ENCODE assay signal across 10 mouse cellular contexts in genomic region chr17:63008277-63008676, GRCm38 (mm10).
A peak's percentile ranks its signal among the peaks of the same experiment; 100 is the strongest.
DNase-seq lines count a peak whose midpoint lies in the region; ATAC-seq and TF ChIP-seq lines count a peak whose summit lies in the region.
"Had no signal": no experiment of that assay in that cellular context is flagged by ENCODE, and none has a peak within 500 bp of the region (broad histone marks: within the 10 kb centered on the region; RNA-seq: fewer than 3 reads in every experiment).

No protein-coding gene starts in this region.

- peak; percentile 10 for DNase-seq in ovary, postnatal 14 days (ENCODE audit: low spot score)
- no peak for DNase-seq in ovary, postnatal 36 days (ENCODE audit: low spot score)
- peak; percentile 74 for DNase-seq in hindbrain, embryonic 11.5 days (ENCODE audit: low spot score)
- DNase-seq in stomach, postnatal 0 days (ENCODE audit: low spot score) = no peak
- DNase-seq in cerebellum, postnatal 25 days = no peak
- DNase-seq in kidney, adult 2 months = no peak

- no peak overlapping the region for H3K4me3 ChIP-seq in hindbrain, embryonic 11.5 days (ENCODE audit: low read depth, low read length)
- no peak overlapping the region for H3K4me3 ChIP-seq in midbrain, embryonic 15.5 days
- no peak overlapping the region for H3K4me3 ChIP-seq in stomach, postnatal 0 days (ENCODE audit: low read depth, low read length)
- H3K4me3 ChIP-seq in kidney, adult 2 months (ENCODE audit: insufficient read depth, low read depth, low read length) = no peak overlapping the region
- H3K4me3 ChIP-seq: limb, embryonic 15.5 days; myocyte had no signal

- no peak for TF ChIP-seq EP300 in stomach, postnatal 0 days (optimal IDR thresholded peaks at IDR 0.05)

- no peaks in the 10 kb centered on the region for H3K9me3 ChIP-seq in hindbrain, embryonic 11.5 days (ENCODE audit: control insufficient read depth, low read length)
- H3K9me3 ChIP-seq in midbrain, embryonic 15.5 days = no peaks in the 10 kb centered on the region
- no peaks in the 10 kb centered on the region for H3K9me3 ChIP-seq in stomach, postnatal 0 days (ENCODE audit: control insufficient read depth, low read length)
- H3K9me3 ChIP-seq: limb, embryonic 15.5 days had no signal

- H3K4me2 ChIP-seq in hindbrain, embryonic 11.5 days (replicated peaks; ENCODE audit: low read depth, low read length) = no peak overlapping the region
- H3K4me2 ChIP-seq in midbrain, embryonic 15.5 days = no peak overlapping the region
- H3K4me2 ChIP-seq in stomach, postnatal 0 days (replicated peaks; ENCODE audit: low read depth) = no peak overlapping the region
- H3K4me2 ChIP-seq: limb, embryonic 15.5 days had no signal

- no peak for TF ChIP-seq CTCF in stomach, postnatal 0 days (IDR thresholded peaks at IDR 0.05; ENCODE audit: low read depth)
- TF ChIP-seq CTCF in kidney, adult 2 months (conservative IDR thresholded peaks at IDR 0.05; ENCODE audit: insufficient read depth, insufficient read length, low read depth, low read length) = no peak

- no peak for TF ChIP-seq POLR2A in kidney, adult 2 months (IDR thresholded peaks at IDR 0.05; ENCODE audit: low read depth, low read length)

- H3K36me3 ChIP-seq in hindbrain, embryonic 11.5 days (ENCODE audit: control insufficient read depth, insufficient read depth, low read length) = no peaks in the 10 kb centered on the region
- H3K36me3 ChIP-seq in midbrain, embryonic 15.5 days (replicated peaks) = no peaks in the 10 kb centered on the region
- no peaks in the 10 kb centered on the region for H3K36me3 ChIP-seq in stomach, postnatal 0 days (ENCODE audit: control insufficient read depth, insufficient read depth, low read length)
- H3K36me3 ChIP-seq in kidney, adult 2 months (ENCODE audit: control insufficient read depth, insufficient read depth, low read length) = no peaks in the 10 kb centered on the region
- H3K36me3 ChIP-seq: limb, embryonic 15.5 days had no signal

- ATAC-seq in hindbrain, embryonic 11.5 days (ENCODE audit: low FRiP score) = peak; percentile 91
- ATAC-seq in midbrain, embryonic 15.5 days (replicated peaks) = 0 out of 2 replicates have a peak, but pooled peaks have one; percentile 37
- peak; percentile 51; the same call in 1 of the 2 replicates for ATAC-seq in stomach, postnatal 0 days (ENCODE audit: low FRiP score, low TSS enrichment)
- no peak for ATAC-seq in granulocyte monocyte progenitor cell, adult 5-6 weeks (replicated peaks; ENCODE audit: poor library complexity, severe bottlenecking)

- peak overlapping the region; percentile 67 for H3K27ac ChIP-seq in hindbrain, embryonic 11.5 days (ENCODE audit: low read depth, low read length)
- H3K27ac ChIP-seq in midbrain, embryonic 15.5 days = no peak overlapping the region
- H3K27ac ChIP-seq in stomach, postnatal 0 days (replicated peaks) = no peak overlapping the region
- H3K27ac ChIP-seq in kidney, adult 2 months (ENCODE audit: insufficient read depth, low read depth, low read length) = no peak overlapping the region
- H3K27ac ChIP-seq: limb, embryonic 15.5 days had no signal

- no peaks in the 10 kb centered on the region for H3K27me3 ChIP-seq in hindbrain, embryonic 11.5 days (ENCODE audit: control insufficient read depth, insufficient read depth, low read length)
- no peaks in the 10 kb centered on the region for H3K27me3 ChIP-seq in midbrain, embryonic 15.5 days (replicated peaks)
- H3K27me3 ChIP-seq in stomach, postnatal 0 days (ENCODE audit: control insufficient read depth, insufficient read depth, low read length) = no peaks in the 10 kb centered on the region
- no peaks in the 10 kb centered on the region for H3K27me3 ChIP-seq in kidney, adult 2 months (replicated peaks; ENCODE audit: control insufficient read depth, insufficient read depth, low read length)
- H3K27me3 ChIP-seq: limb, embryonic 15.5 days had no signal

- H3K9ac ChIP-seq in hindbrain, embryonic 11.5 days (ENCODE audit: low read depth, low read length) = no peak overlapping the region
- H3K9ac ChIP-seq in midbrain, embryonic 15.5 days = no peak overlapping the region
- no peak overlapping the region for H3K9ac ChIP-seq in stomach, postnatal 0 days (ENCODE audit: low read length)
- H3K9ac ChIP-seq: limb, embryonic 15.5 days had no signal

- H3K4me1 ChIP-seq in hindbrain, embryonic 11.5 days (replicated peaks; ENCODE audit: control insufficient read depth, insufficient read depth, low read length) = 0 out of 2 replicates have a peak, but pooled peaks cover 2% of the 10 kb centered on the region
- H3K4me1 ChIP-seq in midbrain, embryonic 15.5 days = peaks cover 4% of the 10 kb centered on the region; the same call in 1 of the 2 replicates
- no peaks in the 10 kb centered on the region for H3K4me1 ChIP-seq in stomach, postnatal 0 days (replicated peaks; ENCODE audit: control insufficient read depth, insufficient read depth)
- H3K4me1 ChIP-seq in kidney, adult 2 months (ENCODE audit: control insufficient read depth, insufficient read depth, low read length) = no peaks in the 10 kb centered on the region

- WGBS in hindbrain, embryonic 11.5 days = 41% methylated on average over 5 of the region's 5 CpGs
- WGBS in midbrain, embryonic 15.5 days = 31% methylated on average over 5 of the region's 5 CpGs
- WGBS in stomach, postnatal 0 days = 56% methylated on average over 5 of the region's 5 CpGs
- 66% methylated on average over 5 of the region's 5 CpGs for whole genome bisulfite sequencing in kidney, adult 2 months

Comparison
In these comparisons a context has a peak if more than half of its experiments do, and no peak if none do; other contexts are left out.
1. DNase-seq: peak in ovary, postnatal 14 days (single experiment) and hindbrain, embryonic 11.5 days (single experiment); none in ovary, postnatal 36 days (single experiment), stomach, postnatal 0 days (single experiment), cerebellum, postnatal 25 days (0 of 2) and kidney, adult 2 months (single experiment).